Mouse (Mus musculus) intestine, postnatal 0 days (tissue): ENCODE results near the gene Csrnp1. TPM values are rescaled to one million over a fixed set of nuclear protein-coding genes. Genes with fewer than 3 reads are reported as not detected.
A peak's percentile ranks its signal among the peaks of the same experiment; 100 is the strongest.

Experiments used
- ATAC-seq: fragments of 200-750 bp; cut with Nextera tagmentation; 2 replicates; pipeline ENCODE4 v1.8.0; 2017; ENCODE audit warnings: mild to moderate bottlenecking, moderate TSS enrichment, moderate library complexity
- H3K27ac ChIP-seq: fragments of 300-500 bp; sonication (generic); 2 replicates; pipeline ENCODE4 v1.5.1; 2014; ENCODE audit warnings: mild to moderate bottlenecking, low read depth, low read length, moderate library complexity
- H3K27me3 ChIP-seq: fragments of 300-500 bp; sonication (generic); replicated peaks from 2 replicates; pipeline ENCODE4 v1.6.1; 2014; ENCODE audit warnings: low read length, mixed read lengths; ENCODE audit not compliant: control insufficient read depth, insufficient read depth
- H3K36me3 ChIP-seq: fragments of 300-500 bp; sonication (generic); 2 replicates; pipeline ENCODE4 v1.6.1; 2014; ENCODE audit warnings: mild to moderate bottlenecking, moderate library complexity; ENCODE audit not compliant: control insufficient read depth, insufficient read depth
- H3K4me1 ChIP-seq: fragments of 300-500 bp; sonication (generic); replicated peaks from 2 replicates; pipeline ENCODE4 v1.6.1; 2014; ENCODE audit warnings: antibody characterized with exemption, low read length, mixed read lengths; ENCODE audit not compliant: control insufficient read depth, insufficient read depth
- H3K4me2 ChIP-seq: fragments of 300-500 bp; sonication (generic); replicated peaks from 2 replicates; pipeline ENCODE4 v1.6.1; 2014; ENCODE audit warnings: low read depth, mild to moderate bottlenecking, moderate library complexity
- H3K4me3 ChIP-seq: fragments of 300-500 bp; sonication (generic); 2 replicates; pipeline ENCODE4 v1.5.1; 2014; ENCODE audit warnings: low read depth, low read length
- H3K9ac ChIP-seq: fragments of 300-500 bp; sonication (generic); 2 replicates; pipeline ENCODE4 v1.6.1; 2014; ENCODE audit warnings: mild to moderate bottlenecking, low read depth, low read length
- H3K9me3 ChIP-seq: fragments of 300-500 bp; sonication (generic); 2 replicates; pipeline ENCODE4 v1.6.1; 2016; ENCODE audit warnings: mixed run types; ENCODE audit not compliant: control insufficient read depth
- CTCF ChIP-seq: sonication (generic); IDR thresholded peaks from 2 replicates; pipeline ENCODE4 v1.5.1; 2016; ENCODE audit warnings: low read depth, mild to moderate bottlenecking, control low read depth, antibody characterized with exemption, moderate library complexity
- WGBS: fragments of 180-500 bp; shearing (Covaris S2); extraction: QIAGEN DNeasy Blood & Tissue Kit; methylation state at CpG from one replicate; pipeline ENCODE4 v1.1.7; 2014; 5-methylcytosine and 5-hydroxymethylcytosine counted together
- polyA plus RNA-seq: library from polyadenylated mRNA; unstranded; fragments of >200 nt; fragmentation: Nextera tagmentation; extraction: Ambion mirVana; gene quantifications from 2 replicates; pipeline ENCODE4 v1.2.1, GENCODE M21; 2015

Gene Csrnp1
- polyA plus RNA-seq, 1 experiment from 2014 or later: 3.8 TPM

- no peak overlapping the region for H3K4me3 ChIP-seq
- H3K4me1 ChIP-seq: no peaks in the 10 kb centered on the region
- no peaks in the 10 kb centered on the region for H3K36me3 ChIP-seq
- no peak overlapping the region for H3K9ac ChIP-seq
- TF ChIP-seq CTCF: no peak
- no peak overlapping the region for H3K27ac ChIP-seq
- no peak overlapping the region for H3K4me2 ChIP-seq
- 80% methylated on average over 10 of the region's 10 CpGs for WGBS
- no peak for ATAC-seq
- no peaks in the 10 kb centered on the region for H3K9me3 ChIP-seq
- 0 out of 2 replicates have a peak, but pooled peaks cover under 1% of the 10 kb centered on the region for H3K27me3 ChIP-seq
Observed at GRCm38 (mm10) chr9:120024171-120024570, 39.7 kb upstream of the Csrnp1 start.

DNA sequence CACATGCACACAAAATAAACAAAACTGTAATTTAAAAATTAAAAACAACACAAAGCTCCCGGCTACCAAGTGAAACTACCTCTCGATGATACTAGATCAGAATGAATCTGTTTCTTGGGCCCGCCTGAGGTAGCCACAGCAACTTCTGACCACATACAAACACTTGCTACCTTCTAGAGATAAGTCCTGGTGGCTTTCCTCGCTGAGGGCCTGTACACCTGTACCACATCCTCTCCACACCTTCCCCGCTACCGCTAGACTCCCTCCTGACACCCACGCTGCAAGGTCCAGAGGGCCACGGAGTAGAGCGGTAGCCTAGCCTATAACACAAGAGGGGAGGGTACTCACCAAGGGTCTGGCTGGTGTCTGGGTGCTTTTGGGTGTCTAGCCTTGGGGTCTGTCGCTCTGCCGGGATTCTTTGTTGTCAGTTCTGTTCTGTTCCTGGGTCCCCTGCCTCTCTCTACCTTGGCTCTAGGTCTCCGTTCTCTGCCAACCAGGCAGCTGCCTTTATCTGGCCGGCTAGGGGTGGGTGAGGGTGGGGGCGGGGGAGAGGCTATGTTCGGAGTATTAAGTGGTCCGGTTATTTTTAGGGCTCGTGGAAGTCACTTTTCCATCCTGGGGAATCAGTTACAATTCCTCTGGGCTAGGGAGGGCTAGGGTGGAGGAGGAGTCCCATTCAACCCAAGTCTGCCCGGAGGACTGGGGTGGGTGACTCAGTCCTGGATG, 38.8 kb upstream of the Csrnp1 start, which contains the start of gene Xirp1:
Xirp1 (minus strand) TSS at position 513 of the 726 bp plus-strand sequence.
- Histone ChIP-seq H3K27me3 (0 out of 2 replicates have a peak, but pooled peaks cover 5% of the 10 kb centered on the region), H3K4me2 (no peak within 1 kb of the TSS), H3K36me3 (no peaks in the 10 kb centered on the region), H3K27ac (no peak within 1 kb of the TSS), H3K9ac (no peak within 1 kb of the TSS), H3K9me3 (no peaks in the 10 kb centered on the region), H3K4me1 (no peaks in the 10 kb centered on the region), H3K4me3 (no peak within 1 kb of the TSS)
- ATAC-seq: no peak
- WGBS: 84% methylated on average over 18 of the region's 18 CpGs
- TF ChIP-seq CTCF: no peak

DNA sequence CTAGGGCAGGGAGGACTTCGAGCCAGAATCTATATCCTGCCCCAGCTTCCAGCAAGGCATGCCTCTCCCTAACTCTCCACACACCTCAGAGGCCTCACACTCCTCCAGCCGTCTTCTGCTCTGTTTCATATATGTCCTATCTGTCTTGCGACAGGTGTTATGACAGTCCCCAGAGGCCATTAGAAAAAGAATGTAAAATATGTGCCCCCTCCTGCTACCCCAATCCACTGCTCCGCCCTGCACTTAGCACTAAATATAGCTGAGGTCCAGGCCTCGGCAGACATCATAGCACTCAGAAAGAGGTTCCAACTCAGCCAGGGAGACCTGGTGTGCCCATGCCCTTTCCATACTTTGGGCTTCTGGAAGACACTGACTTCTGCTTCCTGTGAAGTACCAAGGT, 36.7 kb upstream of the Csrnp1 start:
- WGBS: 34% methylated on average over 5 of the region's 5 CpGs
- no peak overlapping the region for H3K9ac ChIP-seq
- no peaks in the 10 kb centered on the region for H3K9me3 ChIP-seq
- 0 out of 2 replicates have a peak, but pooled peaks cover 5% of the 10 kb centered on the region for H3K27me3 ChIP-seq
- no peaks in the 10 kb centered on the region for H3K4me1 ChIP-seq
- H3K27ac ChIP-seq: no peak overlapping the region
- no peak overlapping the region for H3K4me3 ChIP-seq
- no peak overlapping the region for H3K4me2 ChIP-seq
- ATAC-seq: no peak
- TF ChIP-seq CTCF: no peak
- no peaks in the 10 kb centered on the region for H3K36me3 ChIP-seq

DNA sequence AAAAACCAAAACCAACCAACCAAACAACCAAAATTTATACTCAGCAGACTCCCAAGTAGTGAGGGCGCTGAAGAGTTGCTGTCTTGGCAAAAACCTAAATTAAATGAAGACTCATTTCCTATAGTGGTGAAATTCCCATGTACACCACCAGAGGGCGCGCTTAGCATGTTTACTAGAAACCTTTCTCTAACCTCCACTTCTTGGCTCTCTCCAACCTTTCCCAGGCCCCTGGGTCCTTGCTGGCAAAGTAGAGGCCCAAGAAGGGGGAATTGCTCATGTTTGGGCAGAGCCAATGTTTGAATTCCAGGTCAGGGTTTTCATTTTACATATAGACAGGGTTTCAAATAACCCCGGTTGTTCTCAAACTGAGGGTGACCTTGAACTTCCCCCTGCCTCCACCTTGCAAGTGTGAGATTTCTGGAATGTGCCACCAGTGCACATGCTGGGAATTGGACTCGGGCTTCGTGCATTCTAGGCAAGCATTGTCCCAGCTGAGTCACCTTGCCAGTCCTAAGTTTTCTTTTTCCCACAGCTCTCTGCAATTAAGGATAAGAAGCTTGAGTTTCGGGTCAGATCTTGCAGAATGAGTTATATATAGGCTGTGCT, 35.9 kb upstream of the Csrnp1 start:
- H3K9ac ChIP-seq: no peak overlapping the region
- no peak for ATAC-seq
- H3K4me2 ChIP-seq: no peak overlapping the region
- H3K27ac ChIP-seq: no peak overlapping the region
- 0 out of 2 replicates have a peak, but pooled peaks cover 5% of the 10 kb centered on the region for H3K27me3 ChIP-seq
- H3K36me3 ChIP-seq: no peaks in the 10 kb centered on the region
- no peaks in the 10 kb centered on the region for H3K4me1 ChIP-seq
- H3K9me3 ChIP-seq: no peaks in the 10 kb centered on the region
- TF ChIP-seq CTCF: peak; percentile 84
- WGBS: 34% methylated on average over 7 of the region's 7 CpGs
- no peak overlapping the region for H3K4me3 ChIP-seq

DNA sequence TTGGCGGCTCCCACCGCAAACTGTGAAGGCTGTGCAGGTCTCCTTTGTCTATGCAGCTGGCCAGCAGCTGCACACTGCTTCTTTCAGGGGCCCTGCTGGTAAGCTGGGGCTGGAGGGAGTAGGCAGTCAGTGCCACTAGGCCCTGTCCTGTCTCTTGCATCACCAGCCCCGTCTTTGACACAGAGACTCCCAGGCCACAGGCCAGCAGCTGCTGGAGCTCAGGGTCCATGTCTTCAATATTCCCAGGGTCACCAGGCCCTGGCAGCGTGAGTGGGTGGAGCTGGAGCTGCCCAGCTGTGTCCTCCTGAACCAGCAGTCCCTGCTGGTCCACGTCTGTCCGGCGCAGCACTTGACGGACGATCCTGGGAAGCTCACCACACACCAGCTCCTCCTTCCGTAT, 32.5 kb upstream of the Csrnp1 start:
- Histone ChIP-seq H3K27me3 (peaks cover 5% of the 10 kb centered on the region; the same call in 1 of the 2 replicates), H3K9me3 (no peaks in the 10 kb centered on the region), H3K9ac (no peak overlapping the region), H3K36me3 (no peaks in the 10 kb centered on the region), H3K4me3 (no peak overlapping the region), H3K4me2 (no peak overlapping the region), H3K27ac (no peak overlapping the region), H3K4me1 (no peaks in the 10 kb centered on the region)
- TF ChIP-seq CTCF: no peak
- no peak for ATAC-seq
- WGBS: 60% methylated on average over 10 of the region's 10 CpGs

GRCm38 (mm10) chr9:120014828-120015227, 30.4 kb upstream of the Csrnp1 start:
- no peak overlapping the region for H3K4me3 ChIP-seq
- H3K9me3 ChIP-seq: no peaks in the 10 kb centered on the region
- H3K4me2 ChIP-seq: no peak overlapping the region
- no peak for ATAC-seq
- H3K27me3 ChIP-seq: peaks cover 5% of the 10 kb centered on the region; the same call in 1 of the 2 replicates
- H3K4me1 ChIP-seq: no peaks in the 10 kb centered on the region
- no peak for TF ChIP-seq CTCF
- H3K27ac ChIP-seq: no peak overlapping the region
- H3K9ac ChIP-seq: no peak overlapping the region
- whole genome bisulfite sequencing: 74% methylated on average over 6 of the region's 6 CpGs
- no peaks in the 10 kb centered on the region for H3K36me3 ChIP-seq
